Mouse (Mus musculus) hindbrain, embryonic 16.5 days (tissue): Measurements from ENCODE around the gene Dnase2a. TPM values are rescaled to one million over a fixed set of nuclear protein-coding genes. Genes with fewer than 3 reads are reported as not detected.
A peak's percentile ranks its signal among the peaks of the same experiment; 100 is the strongest.

Source experiments
- ATAC-seq: fragments of 200-750 bp; cut with Nextera tagmentation; 2 replicates; pipeline ENCODE4 v1.8.0; 2017; ENCODE audit warnings: moderate TSS enrichment, moderate library complexity
- H3K27ac ChIP-seq: fragments of 300-500 bp; sonication (generic); 2 replicates; pipeline ENCODE4 v1.5.1; 2014; ENCODE audit warnings: low read depth, mild to moderate bottlenecking, control low read depth, low read length, moderate library complexity
- H3K27me3 ChIP-seq: fragments of 300-500 bp; sonication (generic); replicated peaks from 2 replicates; pipeline ENCODE4 v1.6.1; 2014; ENCODE audit warnings: low read length; ENCODE audit not compliant: control insufficient read depth, insufficient read depth
- H3K36me3 ChIP-seq: fragments of 300-500 bp; sonication (generic); 2 replicates; pipeline ENCODE4 v1.6.1; 2014; ENCODE audit warnings: mild to moderate bottlenecking, low read length, moderate library complexity, mixed read lengths; ENCODE audit not compliant: control insufficient read depth, insufficient read depth
- H3K4me1 ChIP-seq: fragments of 300-500 bp; sonication (generic); 2 replicates; pipeline ENCODE4 v1.6.1; 2014; ENCODE audit warnings: low read depth, low read length; ENCODE audit not compliant: control insufficient read depth, insufficient read depth
- H3K4me2 ChIP-seq: fragments of 300-500 bp; sonication (generic); 2 replicates; pipeline ENCODE4 v1.6.1; 2014; ENCODE audit warnings: mild to moderate bottlenecking, low read length, control low read depth, moderate library complexity
- H3K4me3 ChIP-seq: fragments of 300-500 bp; sonication (generic); 2 replicates; pipeline ENCODE4 v1.5.1; 2014; ENCODE audit warnings: mild to moderate bottlenecking, low read length, control low read depth, moderate library complexity
- H3K9ac ChIP-seq: fragments of 300-500 bp; sonication (generic); 2 replicates; pipeline ENCODE4 v1.6.1; 2014; ENCODE audit warnings: low read depth, mild to moderate bottlenecking, control low read depth, low read length, moderate library complexity
- H3K9me3 ChIP-seq: fragments of 300-500 bp; sonication (generic); 2 replicates; pipeline ENCODE4 v1.6.1; 2014; ENCODE audit warnings: mild to moderate bottlenecking, low read length, moderate library complexity; ENCODE audit not compliant: control insufficient read depth
- WGBS: fragments of 180-500 bp; shearing (Covaris S2); extraction: QIAGEN DNeasy Blood & Tissue Kit; methylation state at CpG from one replicate; pipeline ENCODE4 v1.1.7; 2014; 5-methylcytosine and 5-hydroxymethylcytosine counted together
- polyA plus RNA-seq: library from polyadenylated mRNA; unstranded; fragments of >200 nt; fragmentation: Nextera tagmentation; extraction: Ambion mirVana; gene quantifications from 2 replicates; pipeline ENCODE4 v1.2.1, GENCODE M21; 2015

Dnase2a gene
- polyA plus RNA-seq, 1 experiment from 2014 or later, result 6.4 TPM

- Histone ChIP-seq H3K9me3 (no peaks in the 10 kb centered on the region), H3K4me2 (peak overlapping the region; percentile 78), H3K27me3 (no peaks in the 10 kb centered on the region), H3K27ac (peak overlapping the region; percentile 95), H3K9ac (peak overlapping the region; percentile 98), H3K36me3 (no peaks in the 10 kb centered on the region), H3K4me3 (peak overlapping the region; percentile 82), H3K4me1 (peaks cover 20% of the 10 kb centered on the region)
- no peak; the same call in 1 of the 2 replicates for ATAC-seq
- 64% methylated on average over 13 of the region's 13 CpGs for WGBS
These were observed 29.5 kb downstream of the Dnase2a start for GRCm38 (mm10) chr8:84937620-84938485.

GRCm38 (mm10) chr8:84943699-84944098, 35.3 kb downstream of the Dnase2a start:
- Histone ChIP-seq H3K27ac (no peak overlapping the region), H3K4me1 (peaks cover 17% of the 10 kb centered on the region), H3K4me2 (peak overlapping the region; percentile 84), H3K4me3 (peak overlapping the region; percentile 77; the same call in 1 of the 2 replicates), H3K27me3 (0 out of 2 replicates have a peak, but pooled peaks cover 3% of the 10 kb centered on the region), H3K36me3 (no peaks in the 10 kb centered on the region), H3K9ac (no peak overlapping the region), H3K9me3 (no peaks in the 10 kb centered on the region)
- 21% methylated on average over 4 of the region's 4 CpGs for WGBS
- ATAC-seq, result no peak

- Histone ChIP-seq H3K27me3 (peaks cover 4% of the 10 kb centered on the region), H3K9ac (peak overlapping the region; percentile 88), H3K36me3 (no peaks in the 10 kb centered on the region), H3K4me2 (peak overlapping the region; percentile 84), H3K27ac (0 out of 2 replicates have a peak overlapping the region, but pooled peaks have one; percentile 2), H3K9me3 (no peaks in the 10 kb centered on the region), H3K4me3 (peak overlapping the region; percentile 77), H3K4me1 (peaks cover 17% of the 10 kb centered on the region)
- WGBS, result 2% methylated on average over 26 of the region's 26 CpGs
- ATAC-seq, result peak; percentile 41
These were observed 36.3 kb downstream of the Dnase2a start for GRCm38 (mm10) chr8:84944478-84945160.

GRCm38 (mm10) chr8:84945235-84945632, 36.9 kb downstream of the Dnase2a start:
- Histone ChIP-seq H3K4me1 (peaks cover 17% of the 10 kb centered on the region), H3K9ac (peak overlapping the region; percentile 88), H3K9me3 (no peaks in the 10 kb centered on the region), H3K27me3 (peaks cover 9% of the 10 kb centered on the region), H3K4me3 (peak overlapping the region; percentile 77), H3K4me2 (peak overlapping the region; percentile 84), H3K36me3 (no peaks in the 10 kb centered on the region), H3K27ac (peak overlapping the region; percentile 89)
- 2% methylated on average over 11 of the region's 11 CpGs for WGBS
- ATAC-seq, result peak; percentile 67

GRCm38 (mm10) chr8:84945633-84946527, 37.5 kb downstream of the Dnase2a start:
- peak overlapping the region; percentile 84 for H3K4me2 ChIP-seq
- peaks cover 14% of the 10 kb centered on the region for H3K27me3 ChIP-seq
- peak overlapping the region; percentile 89 for H3K27ac ChIP-seq
- no peaks in the 10 kb centered on the region for H3K36me3 ChIP-seq
- no peaks in the 10 kb centered on the region for H3K9me3 ChIP-seq
- WGBS, result 0% methylated on average over 30 of the region's 67 CpGs
- peaks cover 17% of the 10 kb centered on the region for H3K4me1 ChIP-seq
- H3K4me3 ChIP-seq, result peak overlapping the region; percentile 77
- peak; percentile 62 for ATAC-seq
- peak overlapping the region; percentile 88 for H3K9ac ChIP-seq

- ATAC-seq, result peak; percentile 25
- peaks cover 14% of the 10 kb centered on the region for H3K27me3 ChIP-seq
These were observed 38.3 kb downstream of the Dnase2a start, which contains the start of gene Rtbdn for GRCm38 (mm10) chr8:84946528-84947240. Gene Rtbdn (plus strand): TSS chr8:84946991.

GRCm38 (mm10) chr8:84947241-84947545, 38.8 kb downstream of the Dnase2a start:
- peak overlapping the region; percentile 84 for H3K4me2 ChIP-seq
- H3K36me3 ChIP-seq, result no peaks in the 10 kb centered on the region
- no peak overlapping the region for H3K27ac ChIP-seq
- ATAC-seq, result no peak
- peaks cover 17% of the 10 kb centered on the region for H3K4me1 ChIP-seq
- H3K9ac ChIP-seq, result no peak overlapping the region
- WGBS, result 15% methylated on average over 9 of the region's 9 CpGs
- H3K4me3 ChIP-seq, result no peak overlapping the region; the same call in 1 of the 2 replicates
- peaks cover 16% of the 10 kb centered on the region for H3K27me3 ChIP-seq
- H3K9me3 ChIP-seq, result no peaks in the 10 kb centered on the region

More at GRCm38 (mm10) chr8:84946528-84947240, 38.3 kb downstream of the Dnase2a start, which contains the start of gene Rtbdn:
- Histone ChIP-seq H3K9me3 (no peaks in the 10 kb centered on the region), H3K4me3 (peak within 1 kb of the TSS; percentile 77), H3K36me3 (no peaks in the 10 kb centered on the region), H3K4me2 (peak within 1 kb of the TSS; percentile 84), H3K4me1 (peaks cover 17% of the 10 kb centered on the region), H3K9ac (peak within 1 kb of the TSS; percentile 88), H3K27ac (peak within 1 kb of the TSS; percentile 89)
- WGBS, result 6% methylated on average over 17 of the region's 17 CpGs

GRCm38 (mm10) chr8:84949753-84950152, 41.4 kb downstream of the Dnase2a start:
- no peaks in the 10 kb centered on the region for H3K36me3 ChIP-seq
- no peak for ATAC-seq
- 20% methylated on average over 12 of the region's 12 CpGs for WGBS
- no peak overlapping the region for H3K9ac ChIP-seq
- H3K4me1 ChIP-seq, result peaks cover 8% of the 10 kb centered on the region
- H3K27me3 ChIP-seq, result peaks cover 19% of the 10 kb centered on the region
- no peak overlapping the region for H3K4me3 ChIP-seq
- H3K4me2 ChIP-seq, result no peak overlapping the region
- H3K27ac ChIP-seq, result no peak overlapping the region
- H3K9me3 ChIP-seq, result no peaks in the 10 kb centered on the region; the same call in 1 of the 2 replicates
